Mouse (Mus musculus) mouse embryonic stem cell (cell line): Measurements from ENCODE around the gene Ston2.

ENCODE experiments used
- in situ Hi-C, 2 experiments: fragments of 300-500 bp; cut with MboI; formaldehyde crosslinking; loops; 1 replicate in 1 of 2; 3 replicates in 1 of 2; pipeline ENCODE4 v1.14.3; 2019 to 2020; ENCODE audit warnings: low sequenced_read_pairs in 2 of 2, low pct_unique_long_range_greater_than_20kb in 1 of 2, mixed read lengths in 1 of 2; ENCODE audit not compliant: unreplicated experiment in 1 of 2

The Ston2 gene

DNA sequence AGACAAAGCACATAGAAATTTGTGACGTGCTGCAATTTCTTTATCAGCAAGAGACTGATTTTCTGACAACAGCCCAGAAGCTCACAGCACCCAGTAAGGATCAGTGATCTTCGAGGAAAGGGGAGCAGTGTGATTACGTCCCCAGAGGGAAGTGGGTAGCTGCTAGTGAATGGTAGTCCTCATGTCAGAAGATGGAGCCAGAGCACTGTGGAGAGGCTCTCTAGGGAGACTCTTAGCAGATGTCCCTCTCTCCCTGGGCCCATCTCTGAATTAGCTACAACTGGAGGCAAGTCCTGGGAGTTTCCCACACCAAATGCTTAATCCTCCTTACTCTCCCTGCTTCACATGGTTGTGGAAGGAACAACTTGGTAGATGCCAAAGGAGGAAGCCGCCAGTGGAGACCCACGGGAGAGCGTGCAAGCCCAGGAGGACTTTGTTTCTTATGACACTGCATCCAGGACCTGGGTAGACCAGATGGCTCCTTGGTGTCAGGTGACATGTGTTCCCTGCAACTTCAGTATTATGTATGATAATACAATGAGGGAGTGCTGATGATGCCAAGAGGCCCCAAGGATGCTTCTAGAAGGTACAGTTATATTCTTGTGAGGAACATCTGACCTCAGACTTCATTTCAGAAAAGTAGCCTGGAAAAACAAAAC, 10.7 kb upstream of the Ston2 start:
- in situ Hi-C loops = loop anchor here (10.0 to 25.0 kb wide), 3 partner anchors 154 to 387 kb away; no protein-coding TSS in a partner anchor

- in situ Hi-C loops = loop anchor here (10.0 to 25.0 kb wide), 3 partner anchors 152 to 384 kb away; no protein-coding TSS in a partner anchor
Observed at GRCm38 (mm10) chr12:91796774-91797173, 8.6 kb upstream of the Ston2 start.

DNA sequence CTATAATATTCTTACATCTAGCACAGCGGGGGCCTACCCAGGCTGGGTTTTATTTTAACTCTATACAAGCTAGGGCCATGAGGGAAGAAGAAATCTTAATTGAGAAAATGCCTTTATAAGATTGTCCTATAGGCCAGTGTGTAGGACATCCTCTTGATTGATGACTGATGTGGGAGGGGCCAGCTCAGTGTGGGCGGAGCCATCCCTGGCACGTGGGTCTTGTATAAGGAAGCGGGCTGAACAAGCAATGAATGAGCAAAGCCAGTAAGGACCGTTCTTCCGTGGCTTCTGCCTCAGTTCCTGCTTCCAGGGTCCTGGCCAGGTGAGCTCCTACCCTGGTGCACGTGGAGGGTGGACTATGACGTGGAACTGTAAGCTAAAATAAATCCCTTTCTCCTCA, 5.1 kb upstream of the Ston2 start:
- in situ Hi-C loops = loop anchor here (10.0 to 25.0 kb wide), 3 partner anchors 148 to 381 kb away; no protein-coding TSS in a partner anchor

GRCm38 (mm10) chr12:91791822-91792221, 3.6 kb upstream of the Ston2 start:
- in situ Hi-C loops = loop anchor here (10.0 to 25.0 kb wide), 3 partner anchors 147 to 380 kb away; no protein-coding TSS in a partner anchor

- in situ Hi-C loops = loop anchor here (10.0 to 25.0 kb wide), 3 partner anchors 145 to 378 kb away; no protein-coding TSS in a partner anchor
Observed at GRCm38 (mm10) chr12:91789801-91790200, 1.6 kb upstream of the Ston2 start.

DNA sequence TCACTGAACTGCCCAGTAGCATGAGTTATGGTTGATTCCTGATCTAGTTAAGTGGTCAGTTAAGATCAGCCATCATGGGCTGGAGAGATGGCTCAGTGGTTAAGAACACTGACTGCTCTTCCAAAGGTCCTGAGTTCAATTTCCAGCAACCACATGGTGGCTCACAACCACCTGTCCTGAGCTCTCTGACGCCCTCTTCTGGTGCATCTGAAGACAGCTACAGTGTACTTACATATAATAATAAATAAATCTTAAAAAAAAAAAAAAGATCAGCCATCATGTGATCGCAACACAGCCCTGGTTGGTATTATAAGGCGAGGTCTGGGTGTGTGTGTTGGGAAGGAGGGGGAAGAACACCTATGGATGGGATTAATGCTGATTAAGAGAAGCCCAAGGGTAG, 259 bp upstream of the Ston2 start:
- in situ Hi-C loops = loop anchor here (10.0 to 25.0 kb wide), 2 partner anchors 144 to 376 kb away; no protein-coding TSS in a partner anchor

DNA sequence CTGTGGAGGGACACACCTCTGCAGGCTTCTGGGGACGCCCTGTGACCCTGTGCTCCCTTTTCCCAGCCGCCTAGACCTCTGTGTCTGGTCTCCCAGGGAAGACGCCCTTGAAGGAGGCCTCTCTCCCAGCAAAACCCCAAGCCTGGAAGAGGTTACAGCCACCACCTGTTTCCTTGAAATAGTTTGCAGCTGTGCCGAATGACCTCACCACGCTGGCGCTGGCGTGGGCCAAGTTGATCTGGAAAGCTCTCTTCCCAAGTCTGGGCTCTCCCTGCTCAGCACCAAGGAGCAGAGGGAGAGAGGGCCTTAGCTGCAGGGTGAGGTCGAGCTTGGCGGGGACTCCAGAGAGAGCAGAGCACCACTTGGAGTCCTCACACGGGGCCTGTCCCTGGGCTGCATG, 1.8 kb downstream of the Ston2 start:
- in situ Hi-C loops = loop anchor here (10.0 to 25.0 kb wide), 2 partner anchors 142 to 374 kb away; no protein-coding TSS in a partner anchor

- in situ Hi-C loops = loop anchor here (10.0 to 25.0 kb wide), 2 partner anchors 137 to 369 kb away; no protein-coding TSS in a partner anchor
Observed at GRCm38 (mm10) chr12:91781432-91781831, 6.8 kb downstream of the Ston2 start.

- in situ Hi-C loops = loop anchor here (10.0 to 25.0 kb wide), 2 partner anchors 136 to 368 kb away; no protein-coding TSS in a partner anchor
Observed at GRCm38 (mm10) chr12:91780531-91780930, 7.7 kb downstream of the Ston2 start.

DNA sequence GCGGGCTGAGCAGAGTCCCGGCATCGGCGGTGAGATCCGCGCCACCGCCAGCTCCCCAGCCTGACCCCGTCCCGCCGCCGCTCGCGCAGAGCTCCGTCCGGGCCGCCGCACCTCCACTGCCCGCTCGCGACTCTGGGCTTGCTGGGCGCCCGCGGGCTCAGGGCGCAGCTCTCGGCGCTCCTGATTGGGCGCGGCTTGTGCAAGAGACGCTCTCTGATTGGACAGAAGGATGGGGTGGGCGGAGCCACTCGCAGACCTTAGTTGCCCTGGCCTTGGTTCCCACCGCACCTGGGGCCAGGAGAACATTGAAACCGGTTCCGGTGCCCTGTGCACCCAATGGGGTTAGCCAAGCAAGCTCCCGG, 9.2 kb downstream of the Ston2 start:
- in situ Hi-C loops = loop anchor here (25.0 kb wide), 1 partner anchor 367 kb away; no protein-coding TSS in a partner anchor

- in situ Hi-C loops = loop anchor here (25.0 kb wide), 1 partner anchor 366 kb away; no protein-coding TSS in a partner anchor
Observed at GRCm38 (mm10) chr12:91778211-91779003, 9.8 kb downstream of the Ston2 start.

DNA sequence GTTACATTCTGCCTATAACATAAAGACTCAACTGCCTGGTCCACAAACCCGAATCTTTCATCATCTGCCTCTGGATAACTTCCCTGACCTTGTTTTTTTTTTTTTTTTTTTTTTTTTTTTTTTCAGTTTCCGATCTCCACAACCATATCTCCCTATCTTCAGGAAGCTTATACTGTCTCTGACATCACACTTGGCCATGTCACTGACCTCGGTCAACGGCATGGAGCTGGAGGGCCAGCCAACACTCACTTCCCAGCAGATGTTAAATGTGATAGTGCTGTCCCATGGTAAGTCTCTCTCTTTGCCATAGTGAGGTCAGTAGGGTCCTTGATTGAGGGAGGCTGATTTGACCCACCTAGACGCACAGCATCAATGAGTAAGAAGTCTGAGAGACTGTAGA, 11.8 kb downstream of the Ston2 start:
- in situ Hi-C loops = loop anchor here (25.0 kb wide), 1 partner anchor 364 kb away; no protein-coding TSS in a partner anchor

DNA sequence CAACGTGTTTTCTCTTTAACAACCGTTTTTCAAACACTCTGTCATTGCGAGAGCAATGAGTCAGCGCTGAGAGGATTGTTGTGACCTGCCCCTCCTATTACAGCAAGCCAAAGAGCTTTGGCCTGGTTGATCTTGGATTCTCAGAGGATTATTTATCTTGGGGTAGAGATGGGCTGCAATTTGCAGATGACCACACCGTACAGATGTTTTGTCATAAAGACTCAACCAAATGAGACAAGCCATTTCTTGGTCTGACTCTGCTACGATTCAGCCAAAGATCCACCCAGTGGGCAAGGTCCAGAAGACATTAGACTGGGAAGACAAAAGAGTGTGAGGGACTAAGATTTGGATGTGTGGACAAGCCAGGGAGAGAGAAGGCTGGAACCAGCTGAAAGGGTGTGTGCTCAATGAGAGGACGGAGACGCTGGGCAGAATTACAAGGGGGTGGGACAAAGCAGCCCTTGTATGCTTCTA, 13.3 kb downstream of the Ston2 start:
- in situ Hi-C loops = loop anchor here (25.0 kb wide), 1 partner anchor 363 kb away; no protein-coding TSS in a partner anchor

- in situ Hi-C loops = no loop called here
Observed at GRCm38 (mm10) chr12:91768871-91769270, 19.3 kb downstream of the Ston2 start.

DNA sequence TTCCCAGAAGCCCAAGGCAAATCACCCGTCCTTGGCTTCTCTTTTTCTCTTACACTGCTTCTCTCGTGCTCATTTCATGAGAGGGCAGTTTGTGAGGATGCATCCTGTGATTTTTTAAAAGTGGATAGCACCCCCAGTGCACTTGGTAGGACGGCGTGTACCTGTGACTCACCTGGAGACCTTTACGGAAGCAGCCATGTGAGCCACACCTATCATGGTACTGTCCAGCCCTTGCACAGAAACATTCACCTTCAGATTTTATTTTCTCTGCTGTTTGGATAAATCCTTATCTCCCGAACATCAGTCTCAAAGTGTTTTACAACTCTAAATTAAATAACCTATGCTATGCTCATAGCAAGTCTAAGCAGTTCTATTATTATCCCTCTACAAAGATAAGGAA, 20.0 kb downstream of the Ston2 start:
- in situ Hi-C loops = no loop called here

GRCm38 (mm10) chr12:91766338-91767107, 21.7 kb downstream of the Ston2 start:
- in situ Hi-C loops = no loop called here

DNA sequence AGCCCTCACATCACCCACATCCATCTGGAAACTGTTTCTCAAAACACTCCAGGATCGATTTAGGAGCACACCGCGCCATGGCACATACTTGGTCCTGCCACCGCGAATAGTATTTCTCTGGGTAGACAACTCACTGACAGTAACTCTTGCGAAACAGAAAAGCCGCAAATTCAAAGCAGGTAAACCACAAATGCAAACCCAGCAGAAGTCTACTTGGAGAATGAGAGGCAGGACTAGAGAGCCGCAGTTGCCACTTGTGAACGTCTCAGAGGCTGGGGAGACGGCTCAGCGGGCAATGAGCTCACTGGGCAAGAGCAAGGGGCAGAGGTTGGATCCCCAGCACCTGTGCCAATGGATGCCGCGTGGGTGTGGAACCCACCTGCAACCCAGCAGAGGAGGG, 22.7 kb downstream of the Ston2 start:
- in situ Hi-C loops = no loop called here

DNA sequence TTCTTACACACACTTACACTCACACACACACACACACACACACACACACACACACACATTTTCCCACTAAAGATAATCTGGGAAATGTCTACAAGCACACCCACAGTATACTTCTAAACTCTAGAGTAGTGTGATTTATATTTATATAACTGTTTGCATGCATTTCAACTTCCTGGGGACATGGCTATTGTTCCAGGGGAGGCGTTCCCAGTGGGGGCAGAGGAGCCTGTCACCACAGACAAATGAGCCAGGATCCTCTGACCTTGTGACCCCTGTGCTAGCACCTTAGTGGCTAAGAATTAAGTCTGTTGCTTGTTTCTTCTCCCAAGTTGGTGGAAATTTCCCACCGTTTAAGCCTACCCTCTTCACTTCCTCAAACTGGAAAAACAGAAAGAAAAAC, 23.1 kb downstream of the Ston2 start:
- in situ Hi-C loops = no loop called here
